Mouse (Mus musculus): ENCODE results near the gene Radil. TPM values are rescaled to one million over a fixed set of nuclear protein-coding genes. Genes with fewer than 3 reads are reported as not detected.
A peak's percentile ranks its signal among the peaks of the same experiment; 100 is the strongest.

Gene Radil
- polyA plus RNA-seq, 1 experiment from 2014 or later, result 6.7 TPM

GRCm38 (mm10) chr5:142502414-142502813, 48.5 kb downstream of the Radil start:
- DNase-seq (ENCODE audit: low spot score) (peak; percentile 81), ATAC-seq (ENCODE audit: insufficient read depth, low FRiP score, low TSS enrichment) (peak; percentile 75)
- H3K36me3 ChIP-seq (ENCODE audit: control insufficient read depth, insufficient read depth, low read length), result no peaks in the 10 kb centered on the region
- H3K4me2 ChIP-seq (ENCODE audit: low read depth), result no peak overlapping the region
- H3K4me3 ChIP-seq (ENCODE audit: low read depth, low read length), result no peak overlapping the region
- no peaks in the 10 kb centered on the region for H3K4me1 ChIP-seq (ENCODE audit: control insufficient read depth, insufficient read depth, low read length)
- 19% methylated on average over 3 of the region's 3 CpGs for WGBS
- no peak overlapping the region for H3K27ac ChIP-seq (ENCODE audit: low read depth, low read length)
- no peaks in the 10 kb centered on the region for H3K9me3 ChIP-seq (ENCODE audit: control insufficient read depth, low read length)
- no peak overlapping the region for H3K9ac ChIP-seq (ENCODE audit: low read length)
- no peaks in the 10 kb centered on the region for H3K27me3 ChIP-seq (ENCODE audit: control insufficient read depth, insufficient read depth, low read length)

- no peak for DNase-seq (ENCODE audit: low spot score)
- ATAC-seq (ENCODE audit: insufficient read depth, low FRiP score, low TSS enrichment), result no peak
These were observed 50.0 kb downstream of the Radil start for GRCm38 (mm10) chr5:142500918-142501317.

GRCm38 (mm10) chr5:142498964-142499363, 51.9 kb downstream of the Radil start:
- no peaks in the 10 kb centered on the region for H3K27me3 ChIP-seq (ENCODE audit: control insufficient read depth, insufficient read depth, low read length)
- H3K9ac ChIP-seq (ENCODE audit: low read length), result no peak overlapping the region
- no peaks in the 10 kb centered on the region for H3K4me1 ChIP-seq (ENCODE audit: control insufficient read depth, insufficient read depth, low read length)
- H3K27ac ChIP-seq (ENCODE audit: low read depth, low read length), result no peak overlapping the region
- no peak overlapping the region for H3K4me3 ChIP-seq (ENCODE audit: low read depth, low read length)
- peak; percentile 63 for DNase-seq (ENCODE audit: low spot score)
- WGBS, result 38% methylated on average over 3 of the region's 3 CpGs
- no peaks in the 10 kb centered on the region for H3K9me3 ChIP-seq (ENCODE audit: control insufficient read depth, low read length)
- no peak overlapping the region for H3K4me2 ChIP-seq (ENCODE audit: low read depth)
- H3K36me3 ChIP-seq (ENCODE audit: control insufficient read depth, insufficient read depth, low read length), result no peaks in the 10 kb centered on the region
- ATAC-seq (ENCODE audit: insufficient read depth, low FRiP score, low TSS enrichment), result peak; percentile 45; the same call in 1 of the 2 replicates

More at GRCm38 (mm10) chr5:142500918-142501317, 50.0 kb downstream of the Radil start:
- Histone ChIP-seq H3K27me3 (ENCODE audit: control insufficient read depth, insufficient read depth, low read length) (no peaks in the 10 kb centered on the region), H3K9ac (ENCODE audit: low read length) (no peak overlapping the region), H3K27ac (ENCODE audit: low read depth, low read length) (no peak overlapping the region), H3K36me3 (ENCODE audit: control insufficient read depth, insufficient read depth, low read length) (no peaks in the 10 kb centered on the region), H3K4me2 (ENCODE audit: low read depth) (no peak overlapping the region), H3K4me3 (ENCODE audit: low read depth, low read length) (no peak overlapping the region), H3K4me1 (ENCODE audit: control insufficient read depth, insufficient read depth, low read length) (no peaks in the 10 kb centered on the region), H3K9me3 (ENCODE audit: control insufficient read depth, low read length) (no peaks in the 10 kb centered on the region)
- 79% methylated on average over 10 of the region's 10 CpGs for WGBS

- no peak for DNase-seq (ENCODE audit: low spot score)
- Histone ChIP-seq H3K27ac (ENCODE audit: low read depth, low read length) (no peak overlapping the region), H3K27me3 (ENCODE audit: control insufficient read depth, insufficient read depth, low read length) (no peaks in the 10 kb centered on the region), H3K36me3 (ENCODE audit: control insufficient read depth, insufficient read depth, low read length) (no peaks in the 10 kb centered on the region), H3K4me3 (ENCODE audit: low read depth, low read length) (no peak overlapping the region), H3K4me1 (ENCODE audit: control insufficient read depth, insufficient read depth, low read length) (no peaks in the 10 kb centered on the region), H3K9ac (ENCODE audit: low read length) (no peak overlapping the region), H3K9me3 (ENCODE audit: control insufficient read depth, low read length) (no peaks in the 10 kb centered on the region), H3K4me2 (ENCODE audit: low read depth) (no peak overlapping the region)
- ATAC-seq (ENCODE audit: insufficient read depth, low FRiP score, low TSS enrichment), result no peak
- WGBS, result 51% methylated on average over 14 of the region's 14 CpGs
These were observed 55.4 kb downstream of the Radil start for GRCm38 (mm10) chr5:142495321-142496096.

- H3K4me2 ChIP-seq (ENCODE audit: low read depth), result no peak overlapping the region
- DNase-seq (ENCODE audit: low spot score) (no peak), ATAC-seq (ENCODE audit: insufficient read depth, low FRiP score, low TSS enrichment) (no peak)
- H3K27me3 ChIP-seq (ENCODE audit: control insufficient read depth, insufficient read depth, low read length), result no peaks in the 10 kb centered on the region
- no peak overlapping the region for H3K27ac ChIP-seq (ENCODE audit: low read depth, low read length)
- H3K9ac ChIP-seq (ENCODE audit: low read length), result no peak overlapping the region
- H3K36me3 ChIP-seq (ENCODE audit: control insufficient read depth, insufficient read depth, low read length), result no peaks in the 10 kb centered on the region
- 88% methylated on average over 3 of the region's 3 CpGs for WGBS
- no peaks in the 10 kb centered on the region for H3K4me1 ChIP-seq (ENCODE audit: control insufficient read depth, insufficient read depth, low read length)
- H3K4me3 ChIP-seq (ENCODE audit: low read depth, low read length), result no peak overlapping the region
- H3K9me3 ChIP-seq (ENCODE audit: control insufficient read depth, low read length), result no peaks in the 10 kb centered on the region
These were observed 57.6 kb downstream of the Radil start for GRCm38 (mm10) chr5:142493307-142493706.

GRCm38 (mm10) chr5:142489955-142490707, 60.8 kb downstream of the Radil start:
- Histone ChIP-seq H3K9ac (ENCODE audit: low read length) (no peak overlapping the region), H3K4me3 (ENCODE audit: low read depth, low read length) (no peak overlapping the region), H3K27ac (ENCODE audit: low read depth, low read length) (no peak overlapping the region), H3K4me1 (ENCODE audit: control insufficient read depth, insufficient read depth, low read length) (no peaks in the 10 kb centered on the region), H3K9me3 (ENCODE audit: control insufficient read depth, low read length) (no peaks in the 10 kb centered on the region), H3K36me3 (ENCODE audit: control insufficient read depth, insufficient read depth, low read length) (no peaks in the 10 kb centered on the region), H3K4me2 (ENCODE audit: low read depth) (no peak overlapping the region), H3K27me3 (ENCODE audit: control insufficient read depth, insufficient read depth, low read length) (no peaks in the 10 kb centered on the region)
- no peak for ATAC-seq (ENCODE audit: insufficient read depth, low FRiP score, low TSS enrichment)
- 78% methylated on average over 9 of the region's 9 CpGs for WGBS
- DNase-seq (ENCODE audit: low spot score), result no peak

- H3K36me3 ChIP-seq (ENCODE audit: control insufficient read depth, insufficient read depth, low read length), result no peaks in the 10 kb centered on the region
- H3K27ac ChIP-seq (ENCODE audit: low read depth, low read length), result no peak overlapping the region
- H3K9ac ChIP-seq (ENCODE audit: low read length), result no peak overlapping the region; the same call in 1 of the 2 replicates
- 63% methylated on average over 9 of the region's 9 CpGs for WGBS
- no peaks in the 10 kb centered on the region for H3K27me3 ChIP-seq (ENCODE audit: control insufficient read depth, insufficient read depth, low read length)
- no peaks in the 10 kb centered on the region for H3K4me1 ChIP-seq (ENCODE audit: control insufficient read depth, insufficient read depth, low read length)
- H3K4me3 ChIP-seq (ENCODE audit: low read depth, low read length), result no peak overlapping the region
- H3K9me3 ChIP-seq (ENCODE audit: control insufficient read depth, low read length), result no peaks in the 10 kb centered on the region
- no peak overlapping the region for H3K4me2 ChIP-seq (ENCODE audit: low read depth)
- no peak for ATAC-seq (ENCODE audit: insufficient read depth, low FRiP score, low TSS enrichment)
- no peak for DNase-seq (ENCODE audit: low spot score)
These were observed 64.2 kb downstream of the Radil start for GRCm38 (mm10) chr5:142486654-142487053.

GRCm38 (mm10) chr5:142483581-142483980, 67.3 kb downstream of the Radil start:
- WGBS, result 92% methylated on average over 5 of the region's 5 CpGs
- Histone ChIP-seq H3K27ac (ENCODE audit: low read depth, low read length) (no peak overlapping the region), H3K4me3 (ENCODE audit: low read depth, low read length) (no peak overlapping the region), H3K36me3 (ENCODE audit: control insufficient read depth, insufficient read depth, low read length) (no peaks in the 10 kb centered on the region), H3K9ac (ENCODE audit: low read length) (no peak overlapping the region), H3K4me2 (ENCODE audit: low read depth) (no peak overlapping the region), H3K4me1 (ENCODE audit: control insufficient read depth, insufficient read depth, low read length) (no peaks in the 10 kb centered on the region), H3K9me3 (ENCODE audit: control insufficient read depth, low read length) (no peaks in the 10 kb centered on the region), H3K27me3 (ENCODE audit: control insufficient read depth, insufficient read depth, low read length) (no peaks in the 10 kb centered on the region)
- DNase-seq (ENCODE audit: low spot score) (no peak), ATAC-seq (ENCODE audit: insufficient read depth, low FRiP score, low TSS enrichment) (no peak)
